Mouse (Mus musculus) hindlimb bud, embryonic 11.5 days (tissue): ENCODE results near the gene Erbb4.
"Not testable (repeated sequence)": the region's sequence is repeated elsewhere in the genome, so short reads cannot be mapped to it uniquely, and the experiment has no call there.

Experiments used
- DNase-seq: peaks from one replicate; pipeline ENCODE4 v3.0.0-alpha.2; 2012; ENCODE audit warnings: low read depth, low spot score; ENCODE audit errors: extremely low spot score

Gene Erbb4

GRCm38 (mm10) chr1:68873635-68874020 is 234.2 kb downstream of the Erbb4 start:
- DNase-seq = no peak

- no peak for DNase-seq
These were observed 234.8 kb downstream of the Erbb4 start for GRCm38 (mm10) chr1:68872976-68873634.

- no peak for DNase-seq
These were observed 247.5 kb downstream of the Erbb4 start for GRCm38 (mm10) chr1:68860341-68860740.

- DNase-seq = no peak
These were observed 248.4 kb downstream of the Erbb4 start for GRCm38 (mm10) chr1:68859480-68859879.

GRCm38 (mm10) chr1:68839352-68839751 is 268.5 kb downstream of the Erbb4 start:
- DNase-seq = no peak

GRCm38 (mm10) chr1:68834686-68835085 is 273.2 kb downstream of the Erbb4 start:
- no peak for DNase-seq

GRCm38 (mm10) chr1:68832101-68832500 is 275.8 kb downstream of the Erbb4 start:
- DNase-seq = no peak

GRCm38 (mm10) chr1:68831575-68831974 is 276.3 kb downstream of the Erbb4 start:
- no peak for DNase-seq

- no peak for DNase-seq
These were observed 277.2 kb downstream of the Erbb4 start for GRCm38 (mm10) chr1:68830501-68831239.

- no peak for DNase-seq
These were observed 284.7 kb downstream of the Erbb4 start for GRCm38 (mm10) chr1:68823116-68823644.

GRCm38 (mm10) chr1:68806711-68807110 is 301.1 kb downstream of the Erbb4 start:
- no peak for DNase-seq

- DNase-seq = no peak
These were observed 320.3 kb downstream of the Erbb4 start for GRCm38 (mm10) chr1:68787409-68788015.

- DNase-seq = no peak
These were observed 327.2 kb downstream of the Erbb4 start for GRCm38 (mm10) chr1:68780653-68781052.

- DNase-seq = no peak
These were observed 327.8 kb downstream of the Erbb4 start for GRCm38 (mm10) chr1:68780032-68780431.

GRCm38 (mm10) chr1:68766095-68766494 is 341.8 kb downstream of the Erbb4 start:
- DNase-seq = not testable (repeated sequence)

GRCm38 (mm10) chr1:68762456-68762855 is 345.4 kb downstream of the Erbb4 start:
- DNase-seq = no peak

GRCm38 (mm10) chr1:68748976-68749375 is 358.9 kb downstream of the Erbb4 start:
- no peak for DNase-seq

- no peak for DNase-seq
These were observed 426.4 kb downstream of the Erbb4 start for GRCm38 (mm10) chr1:68681478-68681877.

GRCm38 (mm10) chr1:68674667-68675066 is 433.2 kb downstream of the Erbb4 start:
- DNase-seq = no peak

- DNase-seq = no peak
These were observed 440.8 kb downstream of the Erbb4 start for GRCm38 (mm10) chr1:68666831-68667601.

- no peak for DNase-seq
These were observed 517.4 kb downstream of the Erbb4 start for GRCm38 (mm10) chr1:68590475-68590874.
